Mouse (Mus musculus) NIH3T3 (cell line): ENCODE data around the gene Ap1m1.

Source experiments
- DNase-seq: peaks from one replicate; pipeline ENCODE4 v3.0.0-alpha.2; 2012; ENCODE audit warnings: low read depth

Ap1m1 gene

DNA sequence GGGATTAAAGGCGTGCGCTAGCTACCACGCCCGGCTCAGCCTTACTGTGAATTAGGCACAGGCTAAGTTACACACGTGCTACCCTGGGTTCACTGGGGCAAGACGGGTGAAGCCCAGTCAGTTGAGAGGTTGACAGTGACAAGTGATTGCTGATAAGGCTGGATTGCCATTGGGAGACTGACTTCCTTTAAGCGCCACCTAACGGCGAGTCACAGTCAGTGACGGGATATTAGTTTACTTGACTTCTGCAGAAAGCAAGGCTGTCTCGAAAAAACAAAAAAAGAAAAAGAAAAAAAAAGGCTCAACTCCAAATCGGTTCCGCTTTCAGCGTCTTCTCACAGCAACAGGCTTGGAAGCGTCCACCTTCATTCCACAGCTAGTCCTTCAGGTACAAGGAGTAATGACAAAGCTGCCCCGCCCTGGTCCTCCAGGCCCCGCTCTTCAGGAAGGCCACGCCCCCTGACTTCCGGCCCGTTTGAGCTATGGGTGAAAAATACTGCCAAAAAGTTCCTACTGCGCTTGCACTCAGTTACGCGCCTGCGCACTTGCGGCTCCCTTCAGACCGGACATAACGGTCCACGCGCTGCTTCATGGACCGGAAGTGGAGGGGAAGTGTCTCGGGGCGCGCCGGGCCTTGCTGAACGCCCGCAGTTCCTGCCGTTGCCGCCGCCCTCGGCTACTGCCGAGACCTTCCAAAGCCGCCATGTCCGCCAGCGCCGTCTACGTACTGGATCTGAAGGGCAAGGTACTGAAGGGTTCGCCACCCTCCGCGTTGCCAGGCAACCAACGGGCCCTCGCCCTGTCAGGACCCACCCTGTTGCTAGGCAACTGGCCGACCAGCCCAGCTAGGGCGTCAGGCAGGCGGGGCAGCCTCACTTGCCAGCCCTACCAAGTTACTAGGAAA, at the start of gene Ap1m1:
Gene Ap1m1, plus strand, starts transcription at position 520 of the 904 bp plus-strand sequence.
- peak; percentile 99 for DNase-seq

DNA sequence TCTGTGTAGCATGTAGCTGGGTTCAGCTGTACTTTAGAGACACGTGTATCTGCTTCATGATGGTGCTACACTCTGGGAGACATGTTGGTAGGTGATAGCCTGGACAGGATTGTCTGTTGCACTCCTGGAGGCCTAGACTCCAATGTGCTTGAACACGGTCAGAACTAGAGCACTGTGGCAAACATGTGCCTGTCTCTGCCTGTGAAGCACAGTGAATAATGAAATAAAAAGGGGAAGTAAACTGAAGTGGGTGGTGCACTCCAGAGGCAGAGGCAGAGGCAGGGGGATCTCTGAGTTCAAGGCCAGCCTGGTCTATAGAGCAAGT, 49.6 kb upstream of the Ap1m1 start:
- no peak for DNase-seq

DNA sequence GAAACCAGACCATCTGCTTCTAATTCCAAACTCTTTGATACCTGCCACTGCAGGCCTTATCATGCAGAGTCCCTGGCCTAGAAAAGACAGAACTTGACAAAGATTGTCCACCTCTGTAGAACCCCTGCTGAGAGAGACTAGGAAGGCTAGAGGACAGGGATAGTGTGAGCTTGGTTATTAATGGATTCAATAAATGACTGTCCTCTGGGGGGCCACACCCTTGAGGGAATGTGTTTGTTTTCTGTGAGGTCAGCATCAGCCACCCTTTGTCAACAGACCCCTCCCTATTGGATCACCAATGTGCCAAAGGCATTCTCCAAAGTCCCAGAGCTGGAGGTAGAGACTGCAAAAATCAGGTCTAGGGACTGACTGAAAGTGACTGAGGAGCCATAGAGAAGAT, 47.8 kb upstream of the Ap1m1 start:
- DNase-seq = no peak

DNA sequence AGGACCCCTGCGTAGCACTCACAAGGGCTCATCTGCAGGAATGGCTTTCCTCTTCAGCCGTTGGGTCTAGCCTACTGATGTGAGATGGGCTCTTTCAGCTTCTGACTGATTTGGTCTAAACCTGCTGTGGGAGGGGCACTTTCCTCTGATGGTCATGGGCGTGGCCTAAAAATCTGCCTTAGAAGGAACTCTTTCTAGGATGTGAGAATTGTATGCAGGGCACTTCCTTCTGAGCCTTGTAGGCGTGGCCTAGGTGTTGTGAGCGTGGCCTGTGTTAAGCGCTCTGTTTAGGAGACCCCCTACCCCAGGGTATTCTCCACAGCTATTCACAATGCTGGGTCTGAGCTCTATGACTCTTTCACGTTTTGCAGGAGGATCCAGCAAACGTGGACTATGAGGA, 41.8 kb upstream of the Ap1m1 start:
- DNase-seq = no peak

DNA sequence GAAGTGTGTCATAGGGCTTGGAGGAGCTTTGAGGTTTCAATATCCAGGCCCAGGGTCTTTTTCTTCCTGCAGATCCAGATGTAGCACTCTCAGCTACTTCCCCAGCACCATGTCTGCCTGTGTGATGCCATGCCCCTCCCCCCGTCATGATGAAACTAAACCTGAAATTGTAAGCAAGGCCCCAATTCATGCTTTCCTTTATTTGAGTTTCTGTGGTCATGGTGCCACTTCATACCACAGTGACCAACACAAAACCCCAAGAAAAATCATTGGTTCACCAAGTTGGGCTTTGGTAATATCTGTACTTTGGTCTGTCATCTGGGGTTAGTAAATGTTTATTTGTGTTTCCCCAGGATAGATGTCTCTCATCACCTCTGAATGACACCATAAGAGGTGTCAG, 31.2 kb upstream of the Ap1m1 start:
- DNase-seq = no peak

DNA sequence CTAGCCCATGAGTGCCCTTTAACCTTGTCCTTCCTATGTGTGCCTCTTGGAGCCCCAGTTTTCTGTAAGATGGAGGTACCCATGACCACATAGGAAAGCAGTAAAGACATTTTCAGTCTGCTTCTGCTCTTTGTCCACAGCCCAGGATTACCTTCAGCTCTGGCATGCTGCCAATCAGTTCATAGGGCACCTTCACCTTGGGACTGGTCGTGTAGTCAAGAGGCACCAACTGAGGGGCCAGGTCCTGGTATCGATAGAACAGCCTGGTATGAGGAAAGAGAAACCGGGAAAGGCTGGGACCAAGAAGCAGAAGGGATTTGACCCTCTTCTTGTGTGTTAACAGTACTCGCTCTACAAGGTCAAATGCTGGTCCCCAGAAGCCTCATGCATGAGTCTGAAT, 29.6 kb upstream of the Ap1m1 start:
- DNase-seq = no peak

DNA sequence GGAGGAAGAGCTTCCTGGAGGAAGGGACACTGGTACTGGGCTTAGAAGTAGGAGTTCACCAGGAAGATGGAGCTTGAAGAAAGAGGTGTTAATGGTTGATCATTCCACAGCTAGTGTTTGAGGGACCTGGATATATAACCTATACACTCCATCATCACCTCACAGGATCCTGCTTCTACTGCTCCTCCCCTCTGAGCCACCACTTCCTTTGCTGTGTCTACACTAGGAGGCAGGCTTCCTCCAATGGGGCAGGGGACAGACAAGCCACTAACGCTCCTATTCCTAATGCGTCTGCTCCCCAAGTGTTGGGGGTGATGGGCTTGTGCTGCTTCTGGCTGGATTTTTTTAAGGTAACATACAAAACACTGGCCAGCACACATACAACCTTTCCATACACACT, 29.1 kb upstream of the Ap1m1 start:
- no peak for DNase-seq

DNA sequence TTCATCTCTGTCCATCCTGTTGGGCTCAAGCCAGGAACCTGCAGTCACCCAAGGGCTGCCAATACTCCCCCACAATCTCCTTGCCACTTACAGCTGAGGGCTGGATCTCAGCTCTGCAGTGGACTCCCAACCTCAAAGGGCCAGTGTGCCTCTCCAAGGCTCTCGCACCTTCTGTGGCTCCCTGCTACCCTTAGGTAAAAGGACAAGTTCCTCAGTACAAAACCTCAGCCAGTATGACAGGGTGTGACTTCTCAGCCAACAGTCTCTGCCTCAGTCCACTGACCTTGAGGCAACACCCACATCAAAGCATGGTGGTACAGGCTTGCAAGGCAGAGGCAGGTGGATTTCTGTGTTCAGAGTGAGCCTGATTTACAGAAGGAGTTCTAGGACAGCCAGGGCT, 28.0 kb upstream of the Ap1m1 start:
- DNase-seq = no peak

DNA sequence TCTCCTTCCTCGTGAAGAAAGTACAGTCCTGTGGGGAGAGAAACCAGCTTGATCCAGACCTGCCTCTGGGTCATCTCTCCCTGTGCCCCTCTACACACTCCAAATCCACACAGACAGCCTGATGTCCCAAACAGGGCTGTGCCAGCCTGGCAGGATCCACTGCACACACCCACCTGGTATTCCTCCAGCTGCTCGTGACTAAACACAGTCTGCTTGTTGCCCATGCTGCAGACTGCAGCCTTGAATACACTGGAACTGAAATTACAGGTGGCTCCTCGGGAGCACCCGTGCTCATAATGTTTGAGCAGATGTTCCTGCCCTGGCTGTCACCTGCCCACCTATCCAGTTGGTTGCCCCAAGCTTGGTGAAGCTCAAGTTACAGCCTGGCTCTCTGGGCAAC, 27.1 kb upstream of the Ap1m1 start, which contains the start of gene Cib3:
Gene Cib3, minus strand, starts transcription at position 87 of the 400 bp plus-strand sequence.
- DNase-seq = no peak

DNA sequence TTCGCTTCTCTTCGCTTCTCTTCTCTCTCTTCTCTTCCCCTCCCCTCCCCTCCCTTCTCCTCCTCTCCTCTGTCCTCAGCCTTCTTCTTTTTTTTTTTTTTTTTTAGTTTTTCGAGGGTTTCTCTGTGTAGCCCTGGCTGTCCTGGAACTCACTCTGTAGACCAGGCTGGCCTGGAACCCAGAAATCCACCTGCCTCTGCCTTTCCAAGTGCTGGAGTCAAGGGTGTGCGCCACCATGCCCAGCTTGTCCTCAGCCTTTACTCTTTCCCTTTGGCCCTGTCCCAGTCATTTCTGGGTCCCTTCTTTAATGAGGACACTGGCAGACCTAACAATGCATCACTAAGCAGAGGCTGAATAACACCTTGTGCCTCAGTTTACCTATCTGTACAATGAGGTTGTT, 26.3 kb upstream of the Ap1m1 start, which contains the start of gene Gm11034:
Gene Gm11034, minus strand, starts transcription at position 101 of the 400 bp plus-strand sequence.
- no peak for DNase-seq

DNA sequence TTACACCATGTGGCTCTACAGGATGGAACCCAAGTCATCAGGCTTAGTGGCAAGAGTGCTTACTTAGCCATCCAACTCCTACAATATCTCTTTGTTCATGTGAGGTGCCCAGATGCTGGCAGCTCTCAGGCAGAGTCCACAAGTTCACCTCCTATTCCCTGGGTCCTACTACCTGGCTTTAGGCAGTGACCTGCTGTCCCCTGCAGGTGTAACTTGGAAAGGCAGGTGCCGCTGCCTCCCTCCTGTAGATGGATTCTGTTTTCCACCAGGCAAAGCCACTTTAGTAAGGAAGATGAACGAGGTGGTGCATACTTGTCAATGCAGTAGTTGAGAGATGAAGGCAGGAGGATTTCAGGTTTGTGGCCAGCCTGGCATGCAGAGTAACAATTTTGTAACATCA, 24.8 kb upstream of the Ap1m1 start:
- peak; percentile 52 for DNase-seq

DNA sequence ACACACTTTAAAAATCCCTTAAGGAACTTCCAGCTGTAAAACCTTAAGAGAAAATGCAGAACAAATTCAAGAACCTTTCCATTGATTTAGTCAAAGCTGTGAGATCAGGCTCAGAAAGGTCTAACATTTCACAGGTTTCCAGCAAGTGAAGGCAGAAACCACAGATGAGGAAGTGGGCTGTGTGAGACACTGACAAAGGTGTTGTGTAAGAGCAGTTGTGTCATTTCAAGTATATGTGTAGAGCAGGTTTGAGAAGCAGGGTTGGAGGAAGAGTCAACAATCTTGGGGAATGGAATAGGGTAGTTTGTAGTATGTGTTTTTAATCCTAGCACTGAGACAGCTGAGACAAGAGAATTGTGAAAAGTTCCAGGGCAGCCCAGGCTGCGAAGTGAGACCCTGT, 23.9 kb upstream of the Ap1m1 start:
- no peak for DNase-seq

DNA sequence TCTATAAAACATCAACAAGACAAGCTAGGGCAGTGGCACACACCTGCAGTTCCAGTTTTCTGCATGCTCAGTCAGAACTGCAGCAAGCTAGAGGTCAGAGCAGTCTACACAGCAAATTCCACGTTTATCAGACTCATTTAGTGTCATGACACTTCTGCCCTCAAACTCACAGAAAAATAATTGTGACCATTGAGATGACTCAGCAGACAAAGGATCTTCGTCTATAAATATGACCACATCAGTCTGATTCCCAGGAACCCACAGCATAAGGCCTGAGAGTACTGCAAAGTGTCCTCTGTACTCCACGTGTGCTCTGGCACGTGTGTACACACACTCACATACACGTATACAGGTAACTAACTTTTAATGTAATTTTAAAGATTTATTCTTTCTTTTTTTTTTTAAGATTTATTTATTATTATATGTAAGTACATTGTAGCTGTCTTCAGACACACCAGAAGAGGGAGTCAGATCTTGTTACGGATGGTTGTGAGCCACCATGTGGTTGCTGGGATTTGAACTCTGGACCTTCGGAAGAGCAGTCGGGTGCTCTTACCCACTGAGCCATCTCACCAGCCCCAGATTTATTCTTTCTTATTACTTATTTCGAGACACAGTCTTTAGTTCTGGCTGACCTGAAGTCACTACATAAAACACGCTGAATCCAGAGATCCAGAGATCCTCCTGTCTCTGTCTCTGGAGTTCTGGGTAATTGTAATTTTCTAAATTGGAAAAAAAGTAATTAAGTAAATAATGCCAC, 20.9 kb upstream of the Ap1m1 start:
- DNase-seq = no peak

DNA sequence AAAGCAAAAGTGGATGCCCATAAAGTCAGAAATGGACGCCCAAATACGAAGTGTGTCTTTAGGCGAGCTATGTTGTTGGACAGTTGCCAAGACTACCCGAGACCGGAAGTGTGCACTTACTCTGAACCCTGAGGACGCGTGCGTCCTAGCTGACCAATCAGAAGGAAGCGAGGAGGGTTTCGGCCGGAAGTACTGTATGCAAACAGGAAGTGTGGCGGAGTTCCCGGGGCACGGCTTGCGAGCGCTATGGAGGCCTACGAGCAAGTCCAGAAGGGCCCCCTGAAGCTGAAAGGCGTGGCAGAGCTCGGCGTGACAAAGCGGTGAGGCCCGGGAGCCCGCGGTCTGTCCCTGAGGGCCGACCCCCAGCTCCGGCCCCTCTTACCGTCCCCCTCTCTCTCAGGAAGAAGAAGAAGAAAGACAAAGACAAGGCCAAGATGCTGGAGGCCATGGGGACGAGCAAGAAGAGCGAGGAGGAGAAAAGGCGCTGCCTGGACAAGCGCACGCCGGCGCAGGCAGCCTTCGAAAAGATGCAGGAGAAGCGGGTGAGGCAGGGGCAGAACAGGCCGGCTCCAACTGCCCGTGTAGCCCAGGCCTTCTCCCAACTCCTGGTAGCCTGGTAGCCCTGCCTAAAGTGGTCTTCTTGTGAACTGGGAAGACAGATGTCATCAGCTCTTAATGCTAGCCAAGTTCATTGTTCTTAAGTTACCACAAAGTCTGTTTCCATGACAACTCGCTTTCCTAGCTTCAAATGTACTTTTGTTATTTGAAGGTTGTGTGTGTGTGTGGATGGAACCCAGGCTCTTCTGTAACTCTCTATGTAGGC, 20.1 kb upstream of the Ap1m1 start, which contains the start of gene Fam32a:
Gene Fam32a, plus strand, starts transcription at position 190 of the 823 bp plus-strand sequence.
- DNase-seq = peak; percentile 99

DNA sequence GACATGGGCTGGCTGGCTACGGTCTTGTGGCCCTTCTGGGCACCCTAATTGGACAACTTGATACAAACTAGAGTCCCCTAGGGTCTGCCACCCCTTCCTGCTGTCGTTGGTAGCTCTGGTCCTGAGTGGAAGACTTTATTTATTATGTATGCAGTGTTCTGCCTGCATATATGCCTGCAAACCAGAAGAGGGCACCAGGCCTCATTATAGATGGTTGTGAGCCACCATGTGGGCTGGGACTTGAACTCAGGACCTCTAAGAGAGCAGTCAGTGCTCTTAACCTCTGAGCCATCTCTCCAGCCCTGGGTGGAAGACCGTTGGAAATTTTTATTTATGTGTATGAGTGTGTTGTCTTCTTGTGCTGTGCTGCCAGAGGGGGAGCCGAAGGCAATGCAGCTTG, 19.1 kb upstream of the Ap1m1 start:
- DNase-seq = peak; percentile 47

DNA sequence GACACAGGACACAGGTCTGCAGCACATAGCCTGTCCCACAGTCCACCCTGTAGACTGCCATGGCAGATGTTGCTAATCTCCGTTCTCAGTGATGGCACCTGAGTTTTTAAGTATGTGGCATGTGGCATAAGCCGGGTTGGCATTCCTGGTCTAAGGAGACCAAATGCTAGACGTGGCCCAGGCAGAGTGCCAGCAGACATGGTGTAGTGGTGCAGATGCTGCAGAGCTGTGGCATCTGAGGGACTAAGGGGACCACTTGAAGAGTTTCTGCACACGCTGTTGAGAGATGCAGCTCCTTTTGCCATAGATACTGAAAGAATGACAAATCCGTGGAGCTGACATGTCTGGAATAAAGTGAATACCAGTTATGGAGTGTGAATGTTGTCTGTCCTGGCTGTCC, 17.2 kb upstream of the Ap1m1 start:
- DNase-seq = no peak

DNA sequence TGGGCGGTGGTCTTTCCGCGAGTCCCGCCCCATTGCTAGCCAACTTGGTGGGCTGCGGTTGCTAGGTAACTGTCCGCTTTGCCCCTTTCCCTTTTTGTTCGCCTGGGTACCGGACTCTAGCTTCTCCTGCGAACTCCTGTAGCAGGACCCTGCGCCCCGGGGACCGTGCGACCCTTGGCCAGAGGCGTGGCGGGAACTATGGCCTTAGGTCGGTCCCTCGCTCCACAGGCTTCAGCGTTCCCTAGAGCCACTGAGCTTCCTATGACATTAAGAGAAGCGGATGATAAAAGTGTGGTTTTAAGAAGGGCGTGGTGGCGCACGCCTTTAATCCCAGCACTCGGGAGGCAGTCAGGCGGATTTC, 565 bp downstream of the Ap1m1 start:
- DNase-seq = no peak

DNA sequence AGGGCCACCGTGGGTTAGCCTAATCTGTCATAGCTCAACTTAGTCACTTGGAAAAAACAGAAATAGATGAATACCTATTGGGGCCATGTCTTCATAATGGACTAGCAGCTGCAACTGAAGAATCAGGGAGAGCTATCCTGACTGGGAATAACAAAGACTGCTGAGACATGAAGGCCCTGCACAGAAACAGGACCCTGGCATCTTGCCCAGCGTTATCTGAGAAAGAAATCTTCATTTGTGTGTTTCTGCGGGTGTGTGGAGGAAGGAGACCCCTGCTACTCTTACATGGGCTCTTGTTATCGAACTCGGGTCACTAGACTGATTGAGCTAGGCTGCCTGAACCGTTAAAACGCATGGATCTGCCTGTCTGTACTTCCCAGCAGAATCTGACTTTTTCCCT, 1.1 kb downstream of the Ap1m1 start:
- DNase-seq = no peak

DNA sequence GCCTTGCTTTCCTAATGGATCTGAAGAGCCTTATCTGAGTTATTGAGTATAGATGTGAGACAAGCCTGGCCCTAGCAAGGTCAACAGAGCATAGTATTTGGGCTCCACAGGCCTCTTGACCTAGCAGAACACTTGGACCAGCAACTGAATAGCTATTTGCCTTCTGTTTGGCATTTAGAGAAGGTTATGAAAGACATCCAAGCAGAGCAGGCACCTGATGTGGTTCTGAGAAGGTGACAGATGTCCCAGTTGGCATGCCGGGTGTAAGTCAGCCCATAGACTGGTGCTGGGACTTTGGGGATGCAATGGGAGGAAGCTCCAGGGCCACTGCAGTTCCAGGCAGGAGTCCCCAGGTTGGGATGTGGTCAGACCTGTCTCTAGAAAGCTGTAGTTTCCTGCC, 2.4 kb downstream of the Ap1m1 start:
- DNase-seq = no peak

DNA sequence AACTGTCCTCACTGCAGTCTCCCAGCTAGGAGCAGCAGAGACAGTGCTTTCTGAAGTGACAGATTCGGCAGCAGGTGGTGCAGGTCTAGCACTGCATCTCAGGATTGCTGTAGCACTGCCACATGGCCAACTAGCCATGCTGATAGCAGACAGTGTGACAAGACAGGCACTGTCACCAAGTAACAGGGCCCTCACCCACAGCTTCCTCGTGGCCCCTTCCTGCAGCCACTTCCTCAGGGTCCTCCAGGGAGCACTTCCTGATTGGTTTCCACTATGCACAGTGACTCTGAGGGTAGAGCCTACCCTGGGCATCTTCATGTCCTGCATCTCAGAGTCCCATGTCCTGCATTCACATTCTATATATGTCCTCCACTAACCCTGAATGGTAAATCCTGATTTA, 4.8 kb downstream of the Ap1m1 start:
- DNase-seq = no peak

DNA sequence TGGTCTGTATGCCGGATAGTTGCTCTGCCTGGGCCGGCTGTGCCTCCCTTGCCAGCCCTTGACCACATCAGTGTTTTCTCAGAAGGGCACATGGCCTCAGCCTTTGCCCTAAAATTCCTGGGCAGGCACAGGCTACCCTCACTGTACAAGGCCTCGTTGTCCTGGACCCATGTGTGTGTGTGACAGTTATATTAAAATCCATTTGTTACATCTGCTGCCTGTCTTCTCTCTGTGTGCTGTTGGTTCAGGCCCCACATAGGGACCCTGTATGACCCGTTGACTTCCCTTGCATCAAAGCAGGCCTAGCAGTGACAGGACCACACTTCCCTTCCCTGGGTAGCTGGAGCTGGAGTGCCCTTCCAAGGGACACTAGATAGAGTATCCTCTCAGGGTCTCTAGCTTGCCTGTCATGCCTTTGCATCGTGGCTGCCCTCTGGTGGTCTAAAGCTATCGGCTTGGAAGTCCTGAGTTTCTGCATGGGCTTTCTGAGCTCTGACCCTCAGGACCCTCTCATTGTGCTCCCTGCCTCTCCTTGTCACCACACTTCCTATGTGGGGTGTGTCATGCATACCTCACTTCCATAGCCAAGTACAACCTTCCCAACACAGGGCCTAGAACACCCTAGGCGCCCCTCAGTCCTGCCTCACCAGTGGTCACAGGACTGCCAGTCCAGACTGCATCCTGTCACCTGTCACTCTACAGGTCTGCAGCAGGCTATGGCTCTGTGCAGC, 17.5 kb downstream of the Ap1m1 start:
- DNase-seq = peak; percentile 61

DNA sequence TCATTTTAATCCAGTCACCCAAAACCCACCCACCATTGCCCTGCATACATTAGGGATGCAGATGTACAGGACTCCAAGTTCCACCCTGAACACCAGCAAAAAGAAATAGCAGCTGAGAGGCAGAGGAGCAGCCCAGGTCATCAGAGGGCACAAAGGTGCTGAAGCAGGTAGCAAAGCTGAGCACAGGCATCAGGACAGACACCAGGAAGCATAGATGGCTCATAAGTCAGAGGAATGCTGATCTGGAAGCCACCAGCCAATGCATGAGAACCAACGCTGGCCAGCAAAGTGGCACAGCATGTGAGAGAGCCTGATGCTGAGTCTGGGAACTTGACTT, 18.1 kb downstream of the Ap1m1 start:
- DNase-seq = no peak
